Mouse (Mus musculus) layer of hippocampus, postnatal 25 days (tissue): ENCODE data around the gene Gm17535. TPM values are rescaled to one million over a fixed set of nuclear protein-coding genes. Genes with fewer than 3 reads are reported as not detected.
"Not testable (repeated sequence)": the region's sequence is repeated elsewhere in the genome, so short reads cannot be mapped to it uniquely, and the experiment has no call there.

Experiments used
- DNase-seq, 2 experiments: peaks; one replicate each; pipeline ENCODE4 v3.0.0; 2022; ENCODE audit warnings: mixed read lengths in 2 of 2, low spot score in 1 of 2; ENCODE audit errors: extremely low spot score in 1 of 2
- microRNA-seq, 2 experiments: library from miRNA; unstranded; fragments of <30 nt; microRNA quantifications; one replicate each; pipeline ENCODE4 v1.2.0; 2021
- total RNA-seq, 2 experiments: library from RNA; stranded (reverse); gene quantifications; 2 replicates each; pipeline ENCODE4 v1.2.3; 2021

Gm17535 gene
- total RNA-seq, 2 experiments from 2014 or later = not detected

GRCm38 (mm10) chr9:3023985-3024648 lies 10.3 kb upstream of the Gm17535 start:
- DNase-seq = peak; percentile 38 to 83

GRCm38 (mm10) chr9:3024912-3025467 lies 9.4 kb upstream of the Gm17535 start, which contains the start of gene Gm10717:
TSS of gene Gm10717 (plus strand) at chr9:3025417.
- DNase-seq = peak; percentile 9 to 13

- peak; percentile 33 to 71 for DNase-seq
Measured at GRCm38 (mm10) chr9:3025653-3026052, 8.7 kb upstream of the Gm17535 start.

- not testable (repeated sequence) for DNase-seq
Measured at GRCm38 (mm10) chr9:3026136-3026535, 8.3 kb upstream of the Gm17535 start.

- DNase-seq = not testable (repeated sequence)
Measured at GRCm38 (mm10) chr9:3026741-3027140, 7.7 kb upstream of the Gm17535 start.

GRCm38 (mm10) chr9:3027200-3027599 lies 7.2 kb upstream of the Gm17535 start:
- not testable (repeated sequence) for DNase-seq

GRCm38 (mm10) chr9:3029276-3030000 lies 5.0 kb upstream of the Gm17535 start:
- peak in 1 of 2 experiments; percentile 1 for DNase-seq

- DNase-seq = not testable (repeated sequence)
Measured at GRCm38 (mm10) chr9:3030677-3031318, 3.6 kb upstream of the Gm17535 start.

- DNase-seq = not testable (repeated sequence)
Measured at GRCm38 (mm10) chr9:3036577-3036976, 2.2 kb downstream of the Gm17535 start, which contains the start of gene Gm10715. TSS of gene Gm10715 (plus strand) at chr9:3036877.

GRCm38 (mm10) chr9:3038161-3038560 lies 3.8 kb downstream of the Gm17535 start:
- DNase-seq = not testable (repeated sequence)

Small RNA genes lying within 50 kb of the gene (microRNA-seq; reads per million reads assigned to microRNA genes)
- 0 reads per million in 2 experiments for gene Mir101c

Other genes starting within 250 kb of the Gm17535 start
- not detected for gene Gm10722, start 33.7 kb upstream of the Gm17535 start, total RNA-seq
- gene Gm11168, start 31.3 kb upstream of the Gm17535 start, total RNA-seq = not detected
- under 1 TPM in 1 of 2 experiments, not detected in 1; 0.85 TPM for gene Gm10721, start 21.5 kb upstream of the Gm17535 start, total RNA-seq
- gene Gm10720, start 18.9 kb upstream of the Gm17535 start, total RNA-seq = not detected
- gene Gm10719, start 17.2 kb upstream of the Gm17535 start, total RNA-seq = under 1 TPM; 0.42 to 0.89 TPM
- gene Gm10718, start 11.1 kb upstream of the Gm17535 start, total RNA-seq = 1 to 10 TPM in 1 of 2 experiments, not detected in 1; 1.3 TPM
- gene Gm10717, start 9.2 kb upstream of the Gm17535 start, total RNA-seq = not detected
- not detected for gene Gm10715, start 2.3 kb downstream of the Gm17535 start, total RNA-seq